14 mouse cellular contexts compared by ENCODE assay signal in the genomic region with DNA sequence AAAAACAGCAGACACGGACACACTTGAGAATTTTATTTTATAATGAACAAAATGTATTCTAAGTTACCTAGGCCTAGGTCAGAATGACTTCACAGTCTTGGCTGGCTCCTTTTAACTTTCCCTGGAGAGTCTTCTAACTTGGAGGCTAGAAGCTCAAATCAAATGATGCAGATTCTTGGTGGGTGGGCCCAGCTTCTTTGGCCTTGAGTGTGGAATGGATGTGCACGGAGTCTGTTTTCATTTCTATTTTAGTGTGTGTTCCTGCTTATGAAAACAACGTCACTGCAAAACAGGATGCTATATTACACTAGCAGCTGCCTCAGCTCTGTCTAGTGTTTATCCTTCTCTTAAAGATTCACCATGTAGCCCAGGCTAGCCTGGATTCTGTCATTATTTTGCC. TPM values are rescaled to one million over a fixed set of nuclear protein-coding genes. Genes with fewer than 3 reads are reported as not detected.
A peak's percentile ranks its signal among the peaks of the same experiment; 100 is the strongest.
DNase-seq lines count a peak whose midpoint lies in the region; ATAC-seq lines count a peak whose summit lies in the region.
"Had no signal": no experiment of that assay in that cellular context is flagged by ENCODE, and none has a peak within 500 bp of the region (broad histone marks: within the 10 kb centered on the region; RNA-seq: fewer than 3 reads in every experiment).

No protein-coding gene starts in this region.

- no peak overlapping the region for H3K4me3 ChIP-seq in heart, embryonic 12.5 days
- H3K4me3 ChIP-seq in intestine, embryonic 15.5 days (replicated peaks), result no peak overlapping the region
- H3K4me3 ChIP-seq: hindbrain, embryonic 15.5 days; lung, embryonic 15.5 days; neural tube, embryonic 12.5 days had no signal

- no peak for ATAC-seq in heart, embryonic 12.5 days (ENCODE audit: insufficient number of reproducible peaks, low FRiP score)
- ATAC-seq in intestine, embryonic 15.5 days, result no peak
- ATAC-seq in activated CD4-positive, CD25-positive, alpha-beta regulatory T cell, adult 4 months, result no peak

- WGBS in heart, embryonic 12.5 days, result 61% methylated on average over 3 of the region's 3 CpGs
- WGBS in intestine, embryonic 15.5 days, result 54% methylated on average over 3 of the region's 3 CpGs

- no peak overlapping the region for H3K4me2 ChIP-seq in heart, embryonic 12.5 days
- no peak overlapping the region for H3K4me2 ChIP-seq in intestine, embryonic 15.5 days (replicated peaks)
- H3K4me2 ChIP-seq: hindbrain, embryonic 15.5 days; lung, embryonic 15.5 days; neural tube, embryonic 12.5 days had no signal

- H3K9ac ChIP-seq in heart, embryonic 12.5 days, result no peak overlapping the region
- no peak overlapping the region for H3K9ac ChIP-seq in intestine, embryonic 15.5 days
- H3K9ac ChIP-seq: hindbrain, embryonic 15.5 days; lung, embryonic 15.5 days; neural tube, embryonic 12.5 days had no signal

- H3K36me3 ChIP-seq in heart, embryonic 12.5 days, result no peaks in the 10 kb centered on the region
- no peaks in the 10 kb centered on the region for H3K36me3 ChIP-seq in intestine, embryonic 15.5 days
- H3K36me3 ChIP-seq: hindbrain, embryonic 15.5 days; lung, embryonic 15.5 days; neural tube, embryonic 12.5 days had no signal

- H3K4me1 ChIP-seq in heart, embryonic 12.5 days (replicated peaks), result peaks cover 74% of the 10 kb centered on the region
- H3K4me1 ChIP-seq in intestine, embryonic 15.5 days (replicated peaks), result peaks cover 22% of the 10 kb centered on the region

- no peak for DNase-seq in heart, postnatal 25 days (ENCODE audit: low spot score)
- DNase-seq in ovary, adult 18-20 months (ENCODE audit: low spot score), result peak; percentile 48
- no peak for DNase-seq in ovary, postnatal 14 days (ENCODE audit: low spot score)
- DNase-seq in layer of hippocampus, adult 9-11 months, result no peak
- DNase-seq: cerebellum, adult 11 months; left cerebral cortex, postnatal 4 days; midbrain, embryonic 14.5 days; right cerebral cortex, postnatal 14 days had no signal

- intact Hi-C loops in heart, postnatal 25 days (cut with DNase I), result no loop called here

- H3K27me3 ChIP-seq in heart, embryonic 12.5 days (replicated peaks), result no peaks in the 10 kb centered on the region
- no peaks in the 10 kb centered on the region for H3K27me3 ChIP-seq in intestine, embryonic 15.5 days (replicated peaks)
- H3K27me3 ChIP-seq: hindbrain, embryonic 15.5 days; lung, embryonic 15.5 days; neural tube, embryonic 12.5 days had no signal

- peak overlapping the region; percentile 84; the same call in 1 of the 2 replicates for H3K27ac ChIP-seq in heart, embryonic 12.5 days (ENCODE audit: poor library complexity, severe bottlenecking)
- H3K27ac ChIP-seq in intestine, embryonic 15.5 days, result 0 out of 2 replicates have a peak overlapping the region, but pooled peaks have one; percentile 2
- H3K27ac ChIP-seq: hindbrain, embryonic 15.5 days; neural tube, embryonic 12.5 days had no signal

- H3K9me3 ChIP-seq in heart, embryonic 12.5 days (replicated peaks), result no peaks in the 10 kb centered on the region
- no peaks in the 10 kb centered on the region for H3K9me3 ChIP-seq in intestine, embryonic 15.5 days
- H3K9me3 ChIP-seq: hindbrain, embryonic 15.5 days; lung, embryonic 15.5 days; neural tube, embryonic 12.5 days had no signal

RNA-seq across cellular contexts. Expression of a gene that starts 12.9 kb away (rescaled TPM):
- polyA plus RNA-seq in heart, embryonic 12.5 days (2016; fragmentation: Nextera tagmentation; extraction: Ambion mirVana), result 18.6 and 19.6 TPM in 2 replicates
- 1 to 10 TPM; 4.9 to 6.4 TPM for total RNA-seq in heart, postnatal 25 days (2021)
- polyA plus RNA-seq in intestine, embryonic 15.5 days (2015; fragmentation: Nextera tagmentation; extraction: Ambion mirVana), result 17.3 and 20.9 TPM in 2 replicates
- polyA plus RNA-seq in activated CD4-positive, CD25-positive, alpha-beta regulatory T cell, adult 4 months (2017; shearing (Covaris generic)), result 1 to 10 TPM; 1.0 to 1.7 TPM

RNA-seq across cellular contexts. Expression of a gene that starts 13.1 kb away (rescaled TPM):
- polyA plus RNA-seq in heart, embryonic 12.5 days (2016; fragmentation: Nextera tagmentation; extraction: Ambion mirVana), result 51.0 and 58.3 TPM in 2 replicates
- 1 to 10 TPM; 6.9 to 7.0 TPM for total RNA-seq in heart, postnatal 25 days (2021)
- 71.8 and 72.4 TPM in 2 replicates for polyA plus RNA-seq in intestine, embryonic 15.5 days (2015; fragmentation: Nextera tagmentation; extraction: Ambion mirVana)
- polyA plus RNA-seq in activated CD4-positive, CD25-positive, alpha-beta regulatory T cell, adult 4 months (2017; shearing (Covaris generic)), result 10 to 100 TPM; 32.9 to 42.3 TPM
